Mouse (Mus musculus) Patski (cell line): ENCODE data around the gene Dvl2. TPM values are rescaled to one million over a fixed set of nuclear protein-coding genes. Genes with fewer than 3 reads are reported as not detected.

Experiments
- ATAC-seq: fragments of 100-300 bp; one replicate; pipeline ENCODE4 v1.8.0; 2021
- CTCF ChIA-PET: fragments of 350-600 bp; sonication (Branson Sonifier 250); formaldehyde crosslinking; loops from one replicate; lab custom pipeline; 2022; ENCODE audit warnings: inconsistent platforms; lab: Charles Lee
- POLR2A ChIA-PET: fragments of 350-600 bp; sonication (Branson Sonifier 250); formaldehyde crosslinking; loops from one replicate; lab custom pipeline; 2022; ENCODE audit warnings: antibody characterized with exemption, inconsistent platforms; lab: Charles Lee
- DNase-seq: peaks from one replicate; pipeline ENCODE4 v3.0.0-alpha.2; 2011; ENCODE audit warnings: low read depth, low spot score
- H3K27me3 ChIP-seq: fragments of 371-371 bp; one replicate; pipeline ENCODE4 v1.5.1; 2021
- CTCF ChIP-seq: fragments of 100-300 bp; IDR thresholded peaks from one replicate; pipeline ENCODE4 v1.5.1; 2021
- in situ Hi-C: fragments of 300-500 bp; cut with MboI; formaldehyde crosslinking; loops from 3 replicates; pipeline ENCODE4 v1.11.1; 2018; ENCODE audit warnings: low pct_unique_long_range_greater_than_20kb, mixed read lengths
- polyA plus RNA-seq: library from polyadenylated mRNA; unstranded; gene quantifications from one replicate; pipeline ENCODE4 v1.2.3, GENCODE M21; 2021

Dvl2 gene
- polyA plus RNA-seq, 1 experiment from 2014 or later, result 41.6 TPM

DNA sequence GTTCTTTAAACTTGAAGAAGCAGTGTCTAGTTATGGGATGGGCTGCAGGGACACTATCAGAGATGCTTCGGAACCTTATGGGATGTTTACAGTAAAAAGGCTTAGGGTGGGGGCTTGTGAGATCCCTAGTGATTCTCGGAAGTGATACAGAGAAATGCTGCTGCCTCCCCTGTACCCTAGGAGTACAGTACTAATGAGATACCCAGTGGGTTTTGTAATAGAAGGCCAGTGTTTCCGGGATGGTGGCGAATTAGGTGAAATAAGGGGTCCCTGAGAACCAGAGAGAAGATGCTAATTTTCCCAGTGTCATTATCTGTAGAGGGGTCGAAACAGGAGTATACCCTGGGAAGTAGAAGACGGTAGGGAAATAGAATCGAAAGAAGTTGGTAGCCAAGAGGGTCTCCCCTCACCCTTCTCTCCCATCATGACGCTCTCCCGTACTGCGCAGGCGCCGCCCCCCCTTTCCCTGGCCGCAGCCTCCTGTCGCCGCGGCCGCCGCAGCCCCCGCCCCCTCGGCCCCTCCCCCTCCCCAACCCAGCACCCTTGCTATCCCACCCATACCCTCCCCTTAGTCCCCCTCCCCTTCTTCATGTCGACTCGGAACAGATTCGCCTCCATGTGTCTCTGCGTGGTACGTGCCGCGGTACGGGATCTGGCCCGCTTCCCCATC is 23.2 kb downstream of the Dvl2 start:
- TF ChIP-seq CTCF, result no peak
- in situ Hi-C loops, result no loop called here
- no peaks in the 10 kb centered on the region for H3K27me3 ChIP-seq
- no peak for ATAC-seq
- ChIA-PET POLR2A (no interaction called here), CTCF (no interaction called here)
- no peak for DNase-seq

GRCm38 (mm10) chr11:70024151-70024514 is 23.7 kb downstream of the Dvl2 start:
- POLR2A ChIA-PET, result no interaction called here
- no peak for ATAC-seq
- CTCF ChIA-PET, result no interaction called here
- no peak for TF ChIP-seq CTCF
- H3K27me3 ChIP-seq, result no peaks in the 10 kb centered on the region
- in situ Hi-C loops, result no loop called here
- DNase-seq, result no peak

DNA sequence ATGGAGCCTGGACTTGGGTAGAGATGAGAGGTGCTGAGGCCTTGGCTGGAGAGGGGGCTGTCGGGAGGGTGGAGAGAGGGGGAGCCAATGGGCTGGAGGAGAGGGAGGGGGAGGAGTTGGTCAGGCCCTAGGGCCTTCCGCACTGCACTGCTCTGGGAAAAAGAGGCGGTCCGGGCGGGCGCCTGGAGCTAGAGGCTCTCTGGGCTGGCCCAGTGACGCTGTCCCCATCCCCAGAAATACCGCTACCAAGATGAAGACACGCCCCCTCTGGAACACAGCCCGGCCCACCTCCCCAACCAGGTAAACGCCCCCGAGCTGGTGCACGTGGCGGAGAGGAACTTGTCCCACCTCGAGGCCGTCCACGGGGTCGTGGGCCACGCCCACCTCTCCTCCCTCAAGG is 26.3 kb downstream of the Dvl2 start:
- TF ChIP-seq CTCF, result no peak
- CTCF ChIA-PET, result interaction anchor here (0.8 kb wide), 1 partner anchor 44 kb away, joined by 4 read pairs; no protein-coding TSS in a partner anchor
- in situ Hi-C loops, result no loop called here
- ATAC-seq (no peak), DNase-seq (no peak)
- POLR2A ChIA-PET, result interaction anchor here (1.2 kb wide), 1 partner anchor 11 kb away, joined by 3 read pairs; the partner anchor contains the start of gene Acadvl
- H3K27me3 ChIP-seq, result no peaks in the 10 kb centered on the region

DNA sequence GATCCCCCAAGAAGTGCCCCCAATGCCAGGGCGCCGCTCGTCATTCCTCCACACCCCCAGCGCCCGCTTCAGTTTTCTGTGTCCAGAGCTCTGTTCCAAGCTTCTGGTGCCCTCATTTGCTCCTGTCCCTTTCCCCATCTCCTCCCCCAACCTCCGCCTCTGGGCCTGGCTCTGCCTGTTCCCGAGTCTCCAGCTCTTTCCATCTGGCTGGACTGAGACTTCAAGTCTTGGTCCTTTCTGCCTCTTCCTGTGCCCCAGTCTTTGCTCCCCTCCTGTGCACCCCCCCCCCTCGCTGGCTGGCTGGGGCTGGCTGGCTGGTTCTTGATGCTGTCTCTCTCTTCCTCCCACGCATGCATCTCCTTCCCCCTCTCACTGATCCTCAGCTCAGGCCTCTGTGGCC is 27.0 kb downstream of the Dvl2 start:
- CTCF ChIA-PET, result interaction anchor here (0.8 kb wide), 1 partner anchor 43 kb away, joined by 4 read pairs; no protein-coding TSS in a partner anchor
- ATAC-seq (no peak), DNase-seq (no peak)
- H3K27me3 ChIP-seq, result no peaks in the 10 kb centered on the region
- TF ChIP-seq CTCF, result no peak
- POLR2A ChIA-PET, result interaction anchor here (1.2 kb wide), 1 partner anchor 12 kb away, joined by 3 read pairs; the partner anchor contains the start of gene Acadvl
- in situ Hi-C loops, result no loop called here

DNA sequence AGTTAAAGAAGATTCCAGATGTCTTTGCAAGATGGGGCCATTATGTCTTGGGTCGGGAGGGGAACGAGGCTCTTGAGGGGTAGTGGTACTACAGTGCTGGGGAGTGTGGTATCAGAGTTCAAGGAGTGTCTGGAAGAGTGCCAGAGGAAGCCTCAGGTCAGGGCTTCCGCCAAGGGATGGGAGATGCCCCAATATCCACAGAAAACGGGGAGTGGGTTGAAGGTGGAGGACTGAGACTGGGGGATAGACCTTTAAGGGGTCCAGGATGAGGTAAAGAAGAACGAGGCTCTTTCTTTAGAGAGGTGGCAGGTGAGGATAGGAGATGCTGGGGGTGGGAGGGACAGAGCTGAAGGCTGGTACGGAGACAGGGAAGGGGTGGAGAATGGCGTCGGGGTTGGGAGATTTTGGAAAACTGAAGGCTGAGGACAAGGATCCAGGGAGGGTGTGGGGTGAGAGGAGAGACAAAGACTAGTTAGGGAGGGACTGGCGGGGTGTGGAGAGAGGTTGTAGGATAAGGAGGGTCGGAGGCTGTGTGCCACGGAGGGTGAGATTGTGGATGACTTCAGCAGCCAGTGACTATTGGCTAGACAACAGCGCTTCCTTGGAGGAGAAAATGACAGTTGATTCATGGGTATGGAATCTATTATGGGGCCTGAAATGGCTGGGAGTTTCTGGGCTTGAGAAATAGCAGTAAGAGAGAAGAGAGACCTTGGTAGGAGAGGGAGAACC is 28.2 kb downstream of the Dvl2 start:
- TF ChIP-seq CTCF, result no peak
- DNase-seq, result no peak
- ChIA-PET POLR2A (interaction anchor here (1.0 kb wide), 1 partner anchor 32 kb away, joined by 3 read pairs; no protein-coding TSS in a partner anchor), CTCF (no interaction called here)
- in situ Hi-C loops, result no loop called here
- ATAC-seq, result peak; percentile 60
- H3K27me3 ChIP-seq, result no peaks in the 10 kb centered on the region

DNA sequence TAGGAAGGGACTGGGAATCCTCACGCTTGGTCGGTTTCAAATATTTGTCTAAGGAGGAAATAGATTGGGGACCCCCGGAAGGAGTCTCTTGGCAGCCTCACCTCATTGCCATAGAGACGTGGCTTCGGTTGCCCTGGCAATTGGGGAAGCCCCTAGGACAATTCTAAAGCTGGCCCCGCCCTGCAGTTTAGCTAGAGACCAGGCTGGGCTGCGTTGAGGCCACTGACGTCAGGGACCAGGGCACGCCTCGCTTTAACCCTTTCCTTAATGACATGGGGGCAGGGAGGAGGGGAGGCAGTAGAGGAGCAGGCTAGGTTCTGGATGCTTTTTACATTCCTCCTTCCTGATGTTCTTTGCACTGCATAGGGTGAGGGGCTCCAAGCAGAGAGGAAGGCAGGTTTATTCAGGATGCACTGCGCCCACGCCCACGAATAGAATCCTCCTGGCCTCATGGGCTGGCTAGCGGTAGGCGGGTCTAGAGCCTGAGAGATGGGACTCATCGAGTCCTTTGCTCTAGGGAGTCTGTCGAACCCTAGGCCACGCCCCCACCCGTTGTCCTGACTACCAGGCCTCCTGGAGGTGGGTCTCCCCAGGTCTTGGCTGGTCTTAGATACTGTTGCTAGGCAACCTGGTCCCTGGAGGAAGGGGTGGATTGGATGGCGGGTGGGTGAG is 28.9 kb downstream of the Dvl2 start:
- POLR2A ChIA-PET, result no interaction called here
- ATAC-seq, result peak; percentile 55
- no peaks in the 10 kb centered on the region for H3K27me3 ChIP-seq

DNA sequence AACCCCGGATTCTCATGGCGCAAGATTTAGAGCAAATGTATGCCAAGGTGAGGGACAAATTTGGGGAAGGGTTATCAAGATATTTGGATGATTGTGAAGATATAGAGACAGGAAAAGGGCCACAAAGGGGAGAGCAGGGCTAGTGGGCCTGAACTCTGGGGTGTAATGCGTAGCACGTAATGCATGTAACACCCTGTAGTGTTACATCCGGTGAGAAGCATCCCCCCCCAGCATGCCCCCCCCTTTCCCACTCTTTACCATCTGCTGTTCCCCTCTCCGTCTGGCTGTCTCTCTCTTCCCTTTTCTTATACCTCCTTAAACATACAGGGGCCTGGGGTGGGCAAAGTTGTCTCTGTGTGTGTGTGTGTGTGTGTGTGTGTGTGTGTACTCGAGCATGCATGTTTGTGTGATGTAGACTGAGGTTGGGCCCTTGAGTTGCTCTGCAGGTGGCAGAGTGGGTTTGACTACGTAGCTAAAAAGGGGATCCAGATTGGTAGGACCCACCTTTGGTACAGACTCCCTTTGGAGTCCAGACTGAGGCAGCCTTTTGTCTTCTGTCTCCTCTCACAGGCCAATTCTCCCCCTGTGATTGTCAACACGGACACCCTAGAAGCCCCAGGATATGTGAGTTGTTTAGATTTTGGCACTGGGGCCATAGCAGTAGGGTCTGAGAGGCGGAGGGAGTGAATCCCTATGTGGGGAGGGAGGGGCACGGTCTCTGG is 29.6 kb downstream of the Dvl2 start:
- ChIA-PET CTCF (no interaction called here), POLR2A (no interaction called here)
- ATAC-seq (no peak), DNase-seq (no peak)
- no peak for TF ChIP-seq CTCF
- no peaks in the 10 kb centered on the region for H3K27me3 ChIP-seq
- in situ Hi-C loops, result no loop called here

More for the DNA sequence above, 28.9 kb downstream of the Dvl2 start:
- DNase-seq, result peak; percentile 85
- CTCF ChIA-PET, result no interaction called here
- in situ Hi-C loops, result no loop called here
- TF ChIP-seq CTCF, result no peak

- ChIA-PET CTCF (no interaction called here), POLR2A (no interaction called here)
- ATAC-seq, result no peak
- no peaks in the 10 kb centered on the region for H3K27me3 ChIP-seq
- in situ Hi-C loops, result no loop called here
- TF ChIP-seq CTCF, result no peak
- no peak for DNase-seq
Measured at GRCm38 (mm10) chr11:70030651-70031320, 30.4 kb downstream of the Dvl2 start.

DNA sequence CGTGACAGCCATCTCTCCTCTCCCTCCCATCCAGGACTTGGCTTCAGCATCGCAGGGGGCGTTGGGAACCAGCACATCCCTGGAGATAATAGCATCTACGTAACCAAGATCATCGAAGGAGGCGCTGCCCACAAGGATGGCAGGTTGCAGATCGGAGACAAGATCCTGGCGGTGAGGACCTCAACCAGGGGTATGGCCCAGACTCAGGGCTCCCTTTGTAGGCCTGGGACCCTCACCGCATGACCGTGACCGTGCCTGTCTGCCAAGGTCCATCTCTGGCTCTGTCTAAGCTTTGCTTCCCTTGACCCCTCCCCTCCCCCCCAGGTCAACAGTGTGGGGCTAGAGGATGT is 30.9 kb downstream of the Dvl2 start:
- in situ Hi-C loops, result no loop called here
- ChIA-PET CTCF (no interaction called here), POLR2A (no interaction called here)
- no peak for DNase-seq
- H3K27me3 ChIP-seq, result no peaks in the 10 kb centered on the region
- TF ChIP-seq CTCF, result no peak
- ATAC-seq, result no peak

DNA sequence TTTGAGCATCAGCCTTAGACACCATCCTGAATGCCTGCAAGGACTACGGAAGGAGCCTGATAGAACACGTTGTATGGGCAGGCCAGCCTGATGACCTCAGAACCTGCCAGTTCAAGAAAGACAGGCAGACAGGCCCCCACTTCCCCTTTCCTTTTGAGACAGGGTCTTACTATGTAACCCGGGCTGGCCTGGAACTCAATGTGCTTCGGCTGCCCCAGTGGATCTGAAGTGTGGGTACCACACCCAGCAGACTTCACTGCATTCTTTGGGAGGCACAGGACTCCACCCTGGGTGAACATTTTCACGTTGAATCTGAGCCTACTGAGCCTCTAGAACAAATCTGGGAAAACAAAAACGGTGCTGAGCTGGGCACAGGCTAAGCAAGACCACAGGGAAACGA is 37.8 kb downstream of the Dvl2 start:
- POLR2A ChIA-PET, result no interaction called here
- in situ Hi-C loops, result no loop called here
- CTCF ChIA-PET, result interaction anchor here (1.4 kb wide), 1 partner anchor 16 kb away, joined by 4 read pairs; the partner anchor contains the start of gene Asgr1
- no peak for TF ChIP-seq CTCF
- DNase-seq, result no peak
- no peaks in the 10 kb centered on the region for H3K27me3 ChIP-seq
- peak; percentile 42 for ATAC-seq
